Mouse (Mus musculus) cerebellum, adult 2 months (tissue): Measurements from ENCODE around the gene Cenpx. TPM values are rescaled to one million over a fixed set of nuclear protein-coding genes. Genes with fewer than 3 reads are reported as not detected.
"Not testable (repeated sequence)": the region's sequence is repeated elsewhere in the genome, so short reads cannot be mapped to it uniquely, and the experiment has no call there.

ENCODE experiments used
- DNase-seq, 2 experiments: peaks; one replicate each; pipeline ENCODE4 v3.0.0; 2021
- H3K27ac ChIP-seq: fragments of 200-500 bp; 2 replicates; pipeline ENCODE4 v1.5.1; 2012; ENCODE audit warnings: low read length, control low read depth, inconsistent platforms; ENCODE audit not compliant: insufficient read depth
- H3K27me3 ChIP-seq: fragments of 200-500 bp; 2 replicates; pipeline ENCODE4 v1.6.1; 2012; ENCODE audit warnings: inconsistent platforms, mild to moderate bottlenecking, low read length, moderate library complexity; ENCODE audit not compliant: control insufficient read depth, insufficient read depth
- H3K4me1 ChIP-seq: fragments of 200-500 bp; 2 replicates; pipeline ENCODE4 v1.6.1; 2011; ENCODE audit warnings: low read length; ENCODE audit not compliant: control insufficient read depth, insufficient read depth
- H3K4me3 ChIP-seq: fragments of 200-500 bp; replicated peaks from 2 replicates; pipeline ENCODE3; 2011; ENCODE audit warnings: mild to moderate bottlenecking, low read depth, low read length, control low read depth; ENCODE audit not compliant: insufficient read depth
- CTCF ChIP-seq: fragments of 200-500 bp; IDR thresholded peaks from 2 replicates; pipeline ENCODE4 v1.5.1; 2011; ENCODE audit warnings: low read depth, mild to moderate bottlenecking, control low read depth, low read length, moderate library complexity, borderline replicate concordance; ENCODE audit not compliant: insufficient read depth
- POLR2A ChIP-seq: fragments of 200-500 bp; IDR thresholded peaks from 2 replicates; pipeline ENCODE4 v1.6.1; 2011; ENCODE audit warnings: low read length, control low read depth, borderline replicate concordance; ENCODE audit not compliant: insufficient read depth
- WGBS: fragments of 180-500 bp; shearing (Covaris S2); methylation state at CpG from one replicate; pipeline ENCODE4 v1.1.7; 2018; 5-methylcytosine and 5-hydroxymethylcytosine counted together
- polyA plus RNA-seq: library from polyadenylated mRNA; depleted of rRNA; stranded (reverse); fragments of >200 nt; gene quantifications from 2 replicates; pipeline ENCODE4 v1.2.3, GENCODE M21; 2012

The Cenpx gene
- polyA plus RNA-seq, 1 experiment, result 43.0 TPM

GRCm38 (mm10) chr11:120744121-120744701 lies 30.7 kb upstream of the Cenpx start:
- no peak for TF ChIP-seq CTCF
- TF ChIP-seq POLR2A, result no peak
- 76% methylated on average over 7 of the region's 7 CpGs for WGBS
- no peak overlapping the region for H3K4me3 ChIP-seq
- H3K4me1 ChIP-seq, result no peaks in the 10 kb centered on the region
- H3K27ac ChIP-seq, result no peak overlapping the region
- DNase-seq, result no peak
- no peaks in the 10 kb centered on the region for H3K27me3 ChIP-seq

GRCm38 (mm10) chr11:120740981-120741380 lies 27.4 kb upstream of the Cenpx start:
- TF ChIP-seq CTCF (no peak), POLR2A (no peak)
- no peaks in the 10 kb centered on the region for H3K4me1 ChIP-seq
- no peak overlapping the region for H3K4me3 ChIP-seq
- no peak for DNase-seq
- 74% methylated on average over 5 of the region's 5 CpGs for WGBS
- H3K27me3 ChIP-seq, result no peaks in the 10 kb centered on the region
- no peak overlapping the region for H3K27ac ChIP-seq

- no peak for TF ChIP-seq CTCF
- no peak for TF ChIP-seq POLR2A
- 71% methylated on average over 6 of the region's 6 CpGs for WGBS
- H3K4me3 ChIP-seq, result no peak overlapping the region
- no peak for DNase-seq
- no peak overlapping the region for H3K27ac ChIP-seq
- no peaks in the 10 kb centered on the region for H3K4me1 ChIP-seq
- H3K27me3 ChIP-seq, result no peaks in the 10 kb centered on the region
Observed at GRCm38 (mm10) chr11:120736424-120736823, 22.9 kb upstream of the Cenpx start.

GRCm38 (mm10) chr11:120733521-120733920 lies 20.0 kb upstream of the Cenpx start:
- WGBS, result 38% methylated on average over 6 of the region's 6 CpGs
- no peak for DNase-seq
- Histone ChIP-seq H3K27ac (no peak overlapping the region), H3K4me3 (no peak overlapping the region), H3K27me3 (no peaks in the 10 kb centered on the region), H3K4me1 (no peaks in the 10 kb centered on the region)
- TF ChIP-seq POLR2A, result no peak
- no peak for TF ChIP-seq CTCF

DNA sequence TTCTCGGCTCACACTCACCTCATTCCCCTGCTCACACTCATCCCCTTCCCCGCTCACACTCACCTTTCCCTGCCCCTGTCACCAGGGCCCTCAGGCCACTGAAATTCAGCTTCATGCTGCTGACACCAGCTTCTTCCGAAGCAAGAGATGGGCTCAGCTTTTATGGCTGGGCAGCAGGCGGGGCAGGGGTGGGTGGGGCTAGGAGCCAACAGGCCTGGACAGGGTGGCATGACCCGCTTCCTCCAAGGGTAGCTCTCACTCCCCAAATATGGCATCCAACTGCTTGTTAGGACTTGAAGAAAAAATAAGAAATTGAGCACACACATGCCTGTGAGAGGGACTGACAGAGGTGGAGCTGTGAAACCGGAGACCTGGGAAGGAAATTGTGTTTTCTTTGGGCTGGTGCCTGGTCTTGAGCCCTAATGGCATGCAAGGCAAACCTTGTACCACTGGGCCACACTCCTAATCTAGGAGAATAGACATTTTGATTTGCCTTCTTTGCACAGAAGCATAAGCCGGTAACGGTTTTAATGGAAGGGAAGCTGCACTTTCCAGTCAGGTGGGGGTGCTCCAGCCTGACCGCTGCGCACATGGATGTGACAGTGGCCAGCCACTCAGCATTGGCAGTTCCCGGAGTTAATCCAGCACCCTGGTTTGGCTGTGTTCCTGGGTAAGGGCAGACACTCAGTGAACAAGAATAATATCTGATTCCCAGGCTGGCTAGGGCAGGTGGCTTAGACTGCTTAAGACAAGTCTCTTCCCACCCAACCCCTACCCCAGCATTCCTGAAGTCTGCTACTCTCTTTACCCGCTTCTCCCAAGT lies 18.5 kb upstream of the Cenpx start, which contains the start of gene Cbr2:
Cbr2 (minus strand) TSS at position 257 of the 823 bp plus-strand sequence.
- Histone ChIP-seq H3K27me3 (no peaks in the 10 kb centered on the region), H3K4me1 (no peaks in the 10 kb centered on the region), H3K4me3 (no peak within 1 kb of the TSS), H3K27ac (no peak within 1 kb of the TSS)
- TF ChIP-seq POLR2A, result no peak
- no peak for TF ChIP-seq CTCF
- no peak for DNase-seq
- WGBS, result 68% methylated on average over 12 of the region's 12 CpGs

DNA sequence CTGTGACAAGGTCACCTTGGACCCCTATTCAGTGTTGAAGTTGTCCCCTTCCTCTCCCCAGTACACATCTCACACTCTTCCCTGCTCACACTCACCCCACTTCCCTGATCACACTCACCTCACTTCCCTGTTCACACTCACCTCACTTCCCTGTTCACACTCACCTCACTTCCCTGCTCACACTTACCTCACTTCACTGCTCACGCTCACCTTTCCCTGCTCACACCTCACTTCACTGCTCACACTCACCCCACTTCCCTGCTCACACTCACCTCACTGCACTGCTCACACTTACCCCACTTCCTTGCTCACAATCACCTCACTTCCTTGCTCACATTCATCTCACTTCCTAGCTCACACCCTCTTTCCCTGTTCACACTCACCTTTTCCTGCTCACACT lies 17.9 kb upstream of the Cenpx start:
- WGBS, result 100% methylated on average over 1 of the region's 1 CpGs
- H3K4me1 ChIP-seq, result no peaks in the 10 kb centered on the region; the same call in 1 of the 2 replicates
- no peak overlapping the region for H3K27ac ChIP-seq
- no peak for DNase-seq
- H3K27me3 ChIP-seq, result no peaks in the 10 kb centered on the region
- H3K4me3 ChIP-seq, result no peak overlapping the region
- TF ChIP-seq CTCF, result no peak
- no peak for TF ChIP-seq POLR2A

DNA sequence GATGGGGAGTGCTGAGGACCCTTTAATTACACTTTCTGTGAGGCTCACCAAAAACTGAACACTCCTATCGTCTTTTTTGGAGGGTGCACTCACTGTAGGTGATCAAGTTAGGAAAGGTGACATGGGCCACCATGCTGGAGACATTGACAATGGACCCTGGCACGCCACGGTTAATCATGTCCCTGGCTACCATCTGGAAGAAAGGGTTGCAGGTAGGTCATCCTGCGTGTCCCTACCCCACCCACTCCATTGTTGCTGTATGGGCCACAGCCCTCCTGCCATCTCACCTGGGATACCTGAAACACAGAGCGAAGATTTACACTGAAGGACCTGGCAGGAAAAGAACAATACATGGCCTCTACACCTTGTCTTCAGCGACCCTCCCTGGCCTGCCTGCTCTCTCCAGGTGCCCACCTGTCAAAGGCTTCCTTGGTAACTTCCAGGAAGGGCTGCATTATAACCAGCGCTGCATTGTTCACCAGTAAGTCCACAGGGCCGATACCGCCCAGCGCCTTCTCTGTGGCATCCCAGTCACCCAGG lies 16.9 kb upstream of the Cenpx start:
- TF ChIP-seq POLR2A, result no peak
- TF ChIP-seq CTCF, result no peak
- H3K4me3 ChIP-seq, result no peak overlapping the region
- H3K27ac ChIP-seq, result no peak overlapping the region
- no peak for DNase-seq
- 87% methylated on average over 10 of the region's 10 CpGs for WGBS
- no peaks in the 10 kb centered on the region; the same call in 1 of the 2 replicates for H3K4me1 ChIP-seq
- no peaks in the 10 kb centered on the region for H3K27me3 ChIP-seq

DNA sequence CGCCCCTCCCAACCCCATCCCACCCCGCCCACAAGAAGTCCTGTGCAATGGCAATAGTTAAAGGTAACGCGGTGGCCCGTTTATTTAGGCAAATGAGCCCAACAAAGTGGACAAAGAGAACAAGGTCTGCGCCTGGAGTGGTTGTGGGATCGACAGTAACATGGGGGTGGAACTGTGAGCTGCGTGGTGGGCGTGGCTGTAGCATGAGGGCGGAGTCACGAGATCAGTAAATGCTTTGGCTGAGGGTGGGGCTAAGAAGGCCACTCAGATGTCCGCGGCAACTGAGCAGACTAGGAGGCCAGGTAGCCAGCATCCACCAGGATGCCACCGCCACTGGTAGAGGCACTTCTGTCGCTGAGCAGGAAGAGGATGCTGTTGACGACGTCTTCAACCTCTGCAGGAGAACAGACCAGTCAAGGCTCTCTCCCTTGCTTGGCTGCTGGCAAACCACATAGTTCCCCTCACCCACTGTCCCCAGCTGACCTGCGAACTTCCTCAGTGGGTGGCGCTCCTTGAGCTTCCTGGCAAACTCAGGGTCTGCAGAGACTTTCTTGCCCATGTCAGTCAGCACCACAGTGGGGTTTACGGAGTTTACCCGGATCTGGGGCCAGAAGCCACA lies 16.0 kb upstream of the Cenpx start:
- WGBS, result 5% methylated on average over 17 of the region's 21 CpGs
- not testable (repeated sequence) for H3K27ac ChIP-seq, H3K27me3 ChIP-seq, H3K4me1 ChIP-seq, H3K4me3 ChIP-seq, DNase-seq
